Mouse (Mus musculus) intestine, postnatal 0 days (tissue): ENCODE data around the gene Tpcn2. TPM values are rescaled to one million over a fixed set of nuclear protein-coding genes. Genes with fewer than 3 reads are reported as not detected.

Experiments used
- ATAC-seq: fragments of 200-750 bp; cut with Nextera tagmentation; 2 replicates; pipeline ENCODE4 v1.8.0; 2017; ENCODE audit warnings: mild to moderate bottlenecking, moderate TSS enrichment, moderate library complexity
- H3K27ac ChIP-seq: fragments of 300-500 bp; sonication (generic); 2 replicates; pipeline ENCODE4 v1.5.1; 2014; ENCODE audit warnings: mild to moderate bottlenecking, low read depth, low read length, moderate library complexity
- H3K27me3 ChIP-seq: fragments of 300-500 bp; sonication (generic); replicated peaks from 2 replicates; pipeline ENCODE4 v1.6.1; 2014; ENCODE audit warnings: low read length, mixed read lengths; ENCODE audit not compliant: control insufficient read depth, insufficient read depth
- H3K36me3 ChIP-seq: fragments of 300-500 bp; sonication (generic); 2 replicates; pipeline ENCODE4 v1.6.1; 2014; ENCODE audit warnings: mild to moderate bottlenecking, moderate library complexity; ENCODE audit not compliant: control insufficient read depth, insufficient read depth
- H3K4me1 ChIP-seq: fragments of 300-500 bp; sonication (generic); replicated peaks from 2 replicates; pipeline ENCODE4 v1.6.1; 2014; ENCODE audit warnings: antibody characterized with exemption, low read length, mixed read lengths; ENCODE audit not compliant: control insufficient read depth, insufficient read depth
- H3K4me2 ChIP-seq: fragments of 300-500 bp; sonication (generic); replicated peaks from 2 replicates; pipeline ENCODE4 v1.6.1; 2014; ENCODE audit warnings: low read depth, mild to moderate bottlenecking, moderate library complexity
- H3K4me3 ChIP-seq: fragments of 300-500 bp; sonication (generic); 2 replicates; pipeline ENCODE4 v1.5.1; 2014; ENCODE audit warnings: low read depth, low read length
- H3K9ac ChIP-seq: fragments of 300-500 bp; sonication (generic); 2 replicates; pipeline ENCODE4 v1.6.1; 2014; ENCODE audit warnings: mild to moderate bottlenecking, low read depth, low read length
- H3K9me3 ChIP-seq: fragments of 300-500 bp; sonication (generic); 2 replicates; pipeline ENCODE4 v1.6.1; 2016; ENCODE audit warnings: mixed run types; ENCODE audit not compliant: control insufficient read depth
- CTCF ChIP-seq: sonication (generic); IDR thresholded peaks from 2 replicates; pipeline ENCODE4 v1.5.1; 2016; ENCODE audit warnings: low read depth, mild to moderate bottlenecking, control low read depth, antibody characterized with exemption, moderate library complexity
- WGBS: fragments of 180-500 bp; shearing (Covaris S2); extraction: QIAGEN DNeasy Blood & Tissue Kit; methylation state at CpG from one replicate; pipeline ENCODE4 v1.1.7; 2014; 5-methylcytosine and 5-hydroxymethylcytosine counted together
- polyA plus RNA-seq: library from polyadenylated mRNA; unstranded; fragments of >200 nt; fragmentation: Nextera tagmentation; extraction: Ambion mirVana; gene quantifications from 2 replicates; pipeline ENCODE4 v1.2.1, GENCODE M21; 2015

The Tpcn2 gene
- polyA plus RNA-seq, 1 experiment from 2014 or later: 7.6 TPM

- H3K27ac ChIP-seq: no peak overlapping the region
- ATAC-seq: no peak
- H3K36me3 ChIP-seq: no peaks in the 10 kb centered on the region
- no peaks in the 10 kb centered on the region for H3K27me3 ChIP-seq
- TF ChIP-seq CTCF: no peak
- H3K9me3 ChIP-seq: no peaks in the 10 kb centered on the region
- no peak overlapping the region for H3K4me3 ChIP-seq
- 98% methylated on average over 4 of the region's 4 CpGs for WGBS
- H3K9ac ChIP-seq: no peak overlapping the region
- H3K4me2 ChIP-seq: no peak overlapping the region
- H3K4me1 ChIP-seq: no peaks in the 10 kb centered on the region
Observed at GRCm38 (mm10) chr7:145240929-145241328, 42.9 kb downstream of the Tpcn2 start.

- Histone ChIP-seq H3K4me2 (no peak overlapping the region), H3K27me3 (no peaks in the 10 kb centered on the region), H3K4me3 (no peak overlapping the region), H3K4me1 (no peaks in the 10 kb centered on the region), H3K36me3 (no peaks in the 10 kb centered on the region), H3K9me3 (no peaks in the 10 kb centered on the region), H3K9ac (no peak overlapping the region), H3K27ac (no peak overlapping the region)
- WGBS: 74% methylated on average over 8 of the region's 8 CpGs
- no peak for TF ChIP-seq CTCF
- ATAC-seq: no peak
Observed at GRCm38 (mm10) chr7:145239736-145240505, 43.9 kb downstream of the Tpcn2 start.

DNA sequence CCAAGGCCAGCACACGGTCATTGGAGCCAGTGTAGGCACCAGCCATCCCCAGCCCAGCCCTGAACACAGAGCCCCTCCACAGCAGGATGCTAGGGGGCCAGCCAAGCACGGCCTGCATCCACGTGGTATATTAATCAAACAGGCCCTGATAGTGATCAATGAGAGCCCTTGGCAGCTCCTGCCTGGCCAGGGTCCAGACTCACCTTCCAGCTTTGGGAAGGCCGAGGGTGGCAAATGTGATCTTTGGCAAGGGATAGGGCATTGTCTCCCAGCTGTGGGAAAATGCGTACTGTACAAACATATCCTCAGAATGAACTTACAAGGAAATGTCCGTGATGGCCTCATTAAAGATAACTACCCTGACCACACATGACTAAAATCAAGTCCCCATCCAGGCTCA, 44.7 kb downstream of the Tpcn2 start:
- Histone ChIP-seq H3K36me3 (no peaks in the 10 kb centered on the region), H3K9me3 (no peaks in the 10 kb centered on the region), H3K27ac (no peak overlapping the region; the same call in 1 of the 2 replicates), H3K4me3 (no peak overlapping the region), H3K4me2 (no peak overlapping the region), H3K4me1 (no peaks in the 10 kb centered on the region), H3K9ac (no peak overlapping the region), H3K27me3 (no peaks in the 10 kb centered on the region)
- no peak for ATAC-seq
- TF ChIP-seq CTCF: no peak
- WGBS: 47% methylated on average over 6 of the region's 6 CpGs

GRCm38 (mm10) chr7:145234841-145235790, 48.7 kb downstream of the Tpcn2 start:
- Histone ChIP-seq H3K27ac (no peak overlapping the region), H3K36me3 (no peaks in the 10 kb centered on the region), H3K9ac (no peak overlapping the region), H3K27me3 (no peaks in the 10 kb centered on the region), H3K4me3 (no peak overlapping the region), H3K4me2 (no peak overlapping the region), H3K9me3 (no peaks in the 10 kb centered on the region), H3K4me1 (0 out of 2 replicates have a peak, but pooled peaks cover 7% of the 10 kb centered on the region)
- TF ChIP-seq CTCF: no peak
- WGBS: 54% methylated on average over 10 of the region's 10 CpGs
- no peak for ATAC-seq

- Histone ChIP-seq H3K4me3 (no peak overlapping the region), H3K36me3 (no peaks in the 10 kb centered on the region), H3K4me2 (no peak overlapping the region), H3K4me1 (0 out of 2 replicates have a peak, but pooled peaks cover 7% of the 10 kb centered on the region), H3K27me3 (no peaks in the 10 kb centered on the region), H3K9me3 (no peaks in the 10 kb centered on the region), H3K27ac (no peak overlapping the region), H3K9ac (no peak overlapping the region)
- 56% methylated on average over 9 of the region's 9 CpGs for WGBS
- TF ChIP-seq CTCF: no peak
- no peak for ATAC-seq
Observed at GRCm38 (mm10) chr7:145231659-145232058, 52.2 kb downstream of the Tpcn2 start.

DNA sequence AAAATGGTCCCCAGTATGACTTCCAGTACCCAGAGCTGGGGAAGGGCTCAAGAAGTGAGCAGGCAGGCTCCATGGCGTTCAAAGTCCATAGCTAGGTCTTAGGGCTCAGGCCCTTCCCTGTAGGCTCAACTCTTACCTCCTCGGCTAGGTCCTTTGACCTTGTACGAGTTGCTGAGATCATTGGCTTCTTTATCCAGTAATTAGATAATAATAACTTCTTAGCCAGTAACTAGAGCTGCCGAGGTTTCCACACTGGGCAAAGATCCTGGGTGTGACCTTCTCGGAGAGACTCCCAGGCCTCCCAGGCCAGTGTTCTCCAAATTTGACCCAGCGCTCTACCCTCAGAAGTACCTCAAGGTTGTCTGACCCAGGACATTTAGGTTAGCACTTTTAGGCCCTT, 57.2 kb downstream of the Tpcn2 start:
- Histone ChIP-seq H3K27me3 (no peaks in the 10 kb centered on the region), H3K4me1 (peaks cover 8% of the 10 kb centered on the region), H3K9me3 (no peaks in the 10 kb centered on the region), H3K4me3 (no peak overlapping the region), H3K9ac (no peak overlapping the region), H3K36me3 (no peaks in the 10 kb centered on the region), H3K27ac (no peak overlapping the region), H3K4me2 (no peak overlapping the region)
- TF ChIP-seq CTCF: no peak
- ATAC-seq: no peak
- WGBS: 61% methylated on average over 6 of the region's 6 CpGs
